Mouse (Mus musculus): ENCODE data around the gene Wdr62. TPM values are rescaled to one million over a fixed set of nuclear protein-coding genes. Genes with fewer than 3 reads are reported as not detected.

The Wdr62 gene
- polyA plus RNA-seq, 2 experiments = 8.8 to 22.9 TPM

DNA sequence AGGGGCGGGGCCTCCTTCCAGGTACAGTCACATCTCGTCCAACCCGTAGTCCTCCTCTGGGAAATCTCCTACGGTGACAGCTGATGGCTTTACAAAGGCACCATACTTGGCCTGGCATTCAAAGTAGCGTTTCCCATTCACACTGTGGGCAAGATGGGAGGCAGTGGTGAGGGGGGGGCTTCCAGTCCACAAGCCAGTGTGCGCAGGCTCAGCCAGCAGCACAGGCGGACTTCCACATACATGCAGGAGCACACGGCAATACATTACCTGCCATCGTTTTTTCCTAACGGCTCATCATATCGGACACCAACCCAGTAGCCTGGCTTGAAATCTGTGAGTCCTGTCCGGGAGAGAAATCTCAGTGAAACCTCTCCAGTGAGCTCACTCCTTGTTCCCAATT, 56.0 kb downstream of the Wdr62 start:
- H3K4me1 ChIP-seq (ENCODE audit: control insufficient read depth, insufficient read depth, low read length) = peaks cover 4% of the 10 kb centered on the region
- WGBS = 96% methylated on average over 12 of the region's 12 CpGs
- H3K27ac ChIP-seq (replicated peaks; ENCODE audit: low read depth, low read length) = no peak overlapping the region
- TF ChIP-seq POLR2A (IDR thresholded peaks at IDR 0.05; ENCODE audit: borderline replicate concordance, extremely low read depth, insufficient read depth, insufficient read length) = no peak
- no peak for ATAC-seq (ENCODE audit: low FRiP score, low read depth)
- no peak overlapping the region for H3K4me3 ChIP-seq (replicated peaks; ENCODE audit: low read length)
- H3K9me3 ChIP-seq (ENCODE audit: control insufficient read depth, low read length) = no peaks in the 10 kb centered on the region
- H3K36me3 ChIP-seq (ENCODE audit: control insufficient read depth, insufficient read depth, low read length) = peaks cover 54% of the 10 kb centered on the region
- H3K4me2 ChIP-seq (replicated peaks; ENCODE audit: low read depth, low read length, severe bottlenecking) = no peak overlapping the region
- no peak overlapping the region for H3K9ac ChIP-seq (ENCODE audit: low read depth, low read length, severe bottlenecking)
- H3K27me3 ChIP-seq (ENCODE audit: control insufficient read depth, insufficient read depth, low read length) = no peaks in the 10 kb centered on the region
- no peak for DNase-seq (ENCODE audit: low spot score)

DNA sequence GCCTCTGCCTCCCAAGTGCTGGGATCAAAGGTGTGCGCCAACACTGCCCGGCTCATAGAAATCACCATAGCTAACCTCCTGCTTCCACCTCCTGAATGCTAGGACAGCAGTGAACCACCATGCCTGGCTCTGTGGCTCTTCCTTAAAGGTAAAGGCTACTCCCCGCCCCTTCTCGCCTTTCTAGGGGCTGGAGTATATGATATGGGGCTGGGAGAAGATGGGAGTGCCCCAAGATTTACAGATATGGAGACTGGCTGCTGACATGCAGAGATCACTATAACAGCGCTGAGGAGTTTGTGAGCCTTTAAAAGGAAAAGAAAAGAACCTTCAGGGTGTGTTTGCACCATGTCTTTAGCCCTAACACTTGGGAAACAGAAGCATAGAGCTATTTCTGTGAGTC, 58.0 kb downstream of the Wdr62 start:
- no peak overlapping the region for H3K27ac ChIP-seq (replicated peaks; ENCODE audit: low read depth, low read length)
- H3K36me3 ChIP-seq (ENCODE audit: control insufficient read depth, insufficient read depth, low read length) = peaks cover 38% of the 10 kb centered on the region
- 88% methylated on average over 5 of the region's 5 CpGs for WGBS
- no peaks in the 10 kb centered on the region for H3K27me3 ChIP-seq (ENCODE audit: control insufficient read depth, insufficient read depth, low read length)
- no peaks in the 10 kb centered on the region for H3K9me3 ChIP-seq (ENCODE audit: control insufficient read depth, low read length)
- no peak overlapping the region for H3K9ac ChIP-seq (ENCODE audit: low read depth, low read length, severe bottlenecking)
- TF ChIP-seq POLR2A (IDR thresholded peaks at IDR 0.05; ENCODE audit: borderline replicate concordance, extremely low read depth, insufficient read depth, insufficient read length) = no peak
- DNase-seq (ENCODE audit: low spot score) (no peak), ATAC-seq (ENCODE audit: low FRiP score, low read depth) (no peak)
- H3K4me2 ChIP-seq (replicated peaks; ENCODE audit: low read depth, low read length, severe bottlenecking) = no peak overlapping the region
- H3K4me3 ChIP-seq (replicated peaks; ENCODE audit: low read length) = no peak overlapping the region
- H3K4me1 ChIP-seq (ENCODE audit: control insufficient read depth, insufficient read depth, low read length) = peaks cover 8% of the 10 kb centered on the region

DNA sequence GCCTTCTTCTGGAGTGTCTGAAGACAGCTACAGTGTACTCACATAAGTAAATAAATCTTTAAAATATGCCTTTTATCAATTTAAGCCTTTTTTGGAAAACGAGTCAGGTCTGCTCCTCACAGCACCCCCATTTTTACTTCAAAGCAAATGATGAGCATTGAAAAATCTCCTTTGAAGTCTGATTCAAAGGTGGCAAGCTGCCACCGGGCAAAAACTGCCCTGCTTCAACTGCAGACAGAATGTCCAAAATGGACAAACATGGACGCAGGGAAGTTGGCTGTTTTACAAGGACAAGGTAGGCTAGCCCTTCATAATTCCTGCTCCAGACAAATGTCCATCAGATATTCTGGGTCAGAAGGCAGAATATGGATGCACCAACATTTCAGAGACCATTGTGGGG, 58.8 kb downstream of the Wdr62 start:
- H3K9ac ChIP-seq (ENCODE audit: low read depth, low read length, severe bottlenecking) = no peak overlapping the region
- H3K36me3 ChIP-seq (ENCODE audit: control insufficient read depth, insufficient read depth, low read length) = peaks cover 31% of the 10 kb centered on the region
- no peaks in the 10 kb centered on the region for H3K9me3 ChIP-seq (ENCODE audit: control insufficient read depth, low read length)
- H3K4me1 ChIP-seq (ENCODE audit: control insufficient read depth, insufficient read depth, low read length) = peaks cover 8% of the 10 kb centered on the region
- 85% methylated on average over 3 of the region's 3 CpGs for WGBS
- DNase-seq (ENCODE audit: low spot score) = no peak
- no peaks in the 10 kb centered on the region for H3K27me3 ChIP-seq (ENCODE audit: control insufficient read depth, insufficient read depth, low read length)
- no peak overlapping the region for H3K27ac ChIP-seq (replicated peaks; ENCODE audit: low read depth, low read length)
- no peak overlapping the region for H3K4me3 ChIP-seq (replicated peaks; ENCODE audit: low read length)
- ATAC-seq (ENCODE audit: low FRiP score, low read depth) = no peak
- no peak overlapping the region for H3K4me2 ChIP-seq (replicated peaks; ENCODE audit: low read depth, low read length, severe bottlenecking)
- no peak for TF ChIP-seq POLR2A (IDR thresholded peaks at IDR 0.05; ENCODE audit: borderline replicate concordance, extremely low read depth, insufficient read depth, insufficient read length)

DNA sequence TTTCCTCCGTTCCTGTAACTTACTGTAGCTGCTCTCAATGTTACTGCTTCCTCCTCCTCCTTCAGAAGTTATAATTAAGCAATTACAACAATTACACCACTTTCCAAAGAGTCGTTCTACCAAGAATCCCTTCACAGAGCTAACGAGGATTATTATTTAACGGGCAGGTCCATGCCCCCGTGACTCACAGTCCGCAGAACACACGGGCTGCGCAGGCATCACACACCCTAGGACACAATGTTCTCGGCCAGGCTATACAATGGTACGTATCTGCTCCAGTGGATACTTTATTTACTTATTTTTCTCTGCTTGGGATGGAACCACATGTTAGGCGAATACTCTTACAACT, 60.2 kb downstream of the Wdr62 start:
- Histone ChIP-seq H3K4me2 (replicated peaks; ENCODE audit: low read depth, low read length, severe bottlenecking) (peak overlapping the region; percentile 75), H3K9ac (ENCODE audit: low read depth, low read length, severe bottlenecking) (peak overlapping the region; percentile 55), H3K4me3 (replicated peaks; ENCODE audit: low read length) (peak overlapping the region; percentile 43), H3K27me3 (ENCODE audit: control insufficient read depth, insufficient read depth, low read length) (no peaks in the 10 kb centered on the region), H3K9me3 (ENCODE audit: control insufficient read depth, low read length) (no peaks in the 10 kb centered on the region), H3K4me1 (ENCODE audit: control insufficient read depth, insufficient read depth, low read length) (peaks cover 8% of the 10 kb centered on the region), H3K36me3 (ENCODE audit: control insufficient read depth, insufficient read depth, low read length) (peaks cover 18% of the 10 kb centered on the region), H3K27ac (replicated peaks; ENCODE audit: low read depth, low read length) (no peak overlapping the region)
- no peak for TF ChIP-seq POLR2A (IDR thresholded peaks at IDR 0.05; ENCODE audit: borderline replicate concordance, extremely low read depth, insufficient read depth, insufficient read length)
- DNase-seq (ENCODE audit: low spot score) (no peak), ATAC-seq (ENCODE audit: low FRiP score, low read depth) (no peak)
- WGBS = 15% methylated on average over 11 of the region's 11 CpGs

DNA sequence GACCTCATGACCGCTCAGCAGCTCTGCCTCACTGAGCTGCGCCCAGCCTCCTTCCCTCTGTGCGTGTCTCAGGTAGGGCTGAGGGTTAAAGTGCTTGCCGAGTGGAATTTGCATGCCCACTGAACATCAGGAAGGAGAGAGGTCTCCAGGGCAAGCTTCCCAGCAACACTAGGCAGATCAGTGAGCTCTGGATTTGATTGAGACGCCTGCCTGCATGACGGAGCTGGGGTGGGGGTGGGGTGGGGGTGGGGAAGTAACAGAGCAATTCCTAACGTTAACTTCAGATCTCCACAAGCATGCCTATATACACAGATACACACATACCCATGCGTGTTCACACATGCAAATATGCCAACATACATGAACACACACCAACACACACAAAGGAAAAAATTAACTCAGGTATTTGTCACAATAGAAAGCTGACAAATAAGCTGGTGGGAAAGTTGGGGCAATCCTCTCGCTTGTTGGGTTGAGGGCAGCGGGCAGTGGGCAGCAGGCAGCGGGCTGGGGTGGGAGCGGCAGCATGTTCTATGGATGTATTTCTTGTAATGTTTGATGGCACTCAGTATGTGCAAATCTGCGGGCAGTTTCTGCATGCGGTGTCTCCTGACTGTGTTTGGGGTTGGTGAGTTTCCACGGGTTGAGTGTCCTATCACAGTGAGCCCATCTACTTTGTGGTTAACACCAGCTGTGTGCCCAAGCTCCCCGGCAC, 60.8 kb downstream of the Wdr62 start:
- WGBS = 5% methylated on average over 16 of the region's 16 CpGs
- peak overlapping the region; percentile 61; the same call in 1 of the 2 replicates for H3K27ac ChIP-seq (replicated peaks; ENCODE audit: low read depth, low read length)
- peak overlapping the region; percentile 43 for H3K4me3 ChIP-seq (replicated peaks; ENCODE audit: low read length)
- ATAC-seq (ENCODE audit: low FRiP score, low read depth) (peak; percentile 79), DNase-seq (ENCODE audit: low spot score) (peak; percentile 60)
- no peaks in the 10 kb centered on the region for H3K9me3 ChIP-seq (ENCODE audit: control insufficient read depth, low read length)
- peak overlapping the region; percentile 55 for H3K9ac ChIP-seq (ENCODE audit: low read depth, low read length, severe bottlenecking)
- no peaks in the 10 kb centered on the region for H3K27me3 ChIP-seq (ENCODE audit: control insufficient read depth, insufficient read depth, low read length)
- H3K36me3 ChIP-seq (ENCODE audit: control insufficient read depth, insufficient read depth, low read length) = peaks cover 12% of the 10 kb centered on the region
- H3K4me1 ChIP-seq (ENCODE audit: control insufficient read depth, insufficient read depth, low read length) = peaks cover 8% of the 10 kb centered on the region
- no peak for TF ChIP-seq POLR2A (IDR thresholded peaks at IDR 0.05; ENCODE audit: borderline replicate concordance, extremely low read depth, insufficient read depth, insufficient read length)
- H3K4me2 ChIP-seq (replicated peaks; ENCODE audit: low read depth, low read length, severe bottlenecking) = peak overlapping the region; percentile 75
